In genomic region chr10:94976329-94976728, GRCm38 (mm10) we compare ENCODE assay signal across 8 mouse cellular contexts. TPM values are rescaled to one million over a fixed set of nuclear protein-coding genes. Genes with fewer than 3 reads are reported as not detected.
DNase-seq lines count a peak whose midpoint lies in the region; ATAC-seq lines count a peak whose summit lies in the region.

No protein-coding gene starts in this region.

- ATAC-seq in frontal cortex, adult (ENCODE audit: low TSS enrichment) = no peak

- DNase-seq in heart, postnatal 4 days = peak; percentile 46
- DNase-seq in heart, adult 9 months (ENCODE audit: low spot score in 2 of 2) = no peak
- DNase-seq in right cerebral cortex, postnatal 4 days = peak; percentile 58
- no peak for DNase-seq in right cerebral cortex, adult 18-20 months
- DNase-seq in induced T-regulatory cell, adult 2 months (ENCODE audit: low read depth) = peak; percentile 56
- peak; percentile 37 to 54 for DNase-seq in thymus, postnatal 36 days
- no peak for DNase-seq in c-Kit-positive CD71-positive TER-119-positive erythroid progenitor cells, embryonic 14.5 days (ENCODE audit: low spot score)

RNA-seq across cellular contexts. Expression of gene Plxnc1, which starts 31.7 kb away (rescaled TPM):
- 1 to 10 TPM; 6.2 to 6.9 TPM for total RNA-seq in heart, postnatal 4 days (2021)

Comparison
In these comparisons a context has a peak if more than half of its experiments do, and no peak if none do; other contexts are left out.
1. DNase-seq: peak in heart, postnatal 4 days (single experiment), right cerebral cortex, postnatal 4 days (single experiment), induced T-regulatory cell, adult 2 months (single experiment) and thymus, postnatal 36 days (2 of 2); none in heart, adult 9 months (0 of 2), right cerebral cortex, adult 18-20 months (single experiment) and c-Kit-positive CD71-positive TER-119-positive erythroid progenitor cells, embryonic 14.5 days (single experiment).